1 mouse cellular context compared by ENCODE assay signal in the genomic region with DNA sequence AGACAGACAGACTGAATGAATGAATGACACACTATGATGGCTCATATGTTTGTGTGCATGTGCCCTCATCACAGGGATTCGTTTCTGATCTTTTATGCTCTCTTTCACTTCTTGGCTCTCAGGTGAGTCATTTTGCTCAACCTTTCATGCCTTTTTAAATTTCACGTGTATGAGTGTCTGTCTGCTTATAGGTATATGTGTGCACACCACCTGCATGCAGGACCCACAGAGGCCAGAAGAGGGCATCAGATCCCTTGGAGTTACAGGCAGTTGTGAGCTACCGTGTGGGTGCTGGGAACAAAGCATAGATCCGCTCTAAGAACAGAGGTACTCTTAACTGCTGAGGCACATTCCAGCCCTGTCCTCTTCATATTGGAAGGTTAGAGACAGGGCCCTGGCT.
TF ChIP-seq lines count a peak whose summit lies in the region.

No protein-coding gene starts in this region.

TF ChIP-seq in MEL, 35 proteins besides CTCF, POLR2A, EP300 and RAD21:
- no peak for TF ChIP-seq MYC (IDR thresholded peaks at IDR 0.05; ENCODE audit: low read depth, low read length)
